Mouse (Mus musculus) layer of hippocampus, postnatal 36 days (tissue): ENCODE measurements around the gene Cadm1. TPM values are rescaled to one million over a fixed set of nuclear protein-coding genes. Genes with fewer than 3 reads are reported as not detected.

Experiments
- DNase-seq, 2 experiments: peaks; one replicate each; pipeline ENCODE4 v3.0.0; 2022
- total RNA-seq, 2 experiments: library from RNA; stranded (reverse); gene quantifications; 2 replicates each; pipeline ENCODE4 v1.2.3; 2021

Cadm1 gene
- total RNA-seq, 2 experiments from 2014 or later, result 232 to 234 TPM

DNA sequence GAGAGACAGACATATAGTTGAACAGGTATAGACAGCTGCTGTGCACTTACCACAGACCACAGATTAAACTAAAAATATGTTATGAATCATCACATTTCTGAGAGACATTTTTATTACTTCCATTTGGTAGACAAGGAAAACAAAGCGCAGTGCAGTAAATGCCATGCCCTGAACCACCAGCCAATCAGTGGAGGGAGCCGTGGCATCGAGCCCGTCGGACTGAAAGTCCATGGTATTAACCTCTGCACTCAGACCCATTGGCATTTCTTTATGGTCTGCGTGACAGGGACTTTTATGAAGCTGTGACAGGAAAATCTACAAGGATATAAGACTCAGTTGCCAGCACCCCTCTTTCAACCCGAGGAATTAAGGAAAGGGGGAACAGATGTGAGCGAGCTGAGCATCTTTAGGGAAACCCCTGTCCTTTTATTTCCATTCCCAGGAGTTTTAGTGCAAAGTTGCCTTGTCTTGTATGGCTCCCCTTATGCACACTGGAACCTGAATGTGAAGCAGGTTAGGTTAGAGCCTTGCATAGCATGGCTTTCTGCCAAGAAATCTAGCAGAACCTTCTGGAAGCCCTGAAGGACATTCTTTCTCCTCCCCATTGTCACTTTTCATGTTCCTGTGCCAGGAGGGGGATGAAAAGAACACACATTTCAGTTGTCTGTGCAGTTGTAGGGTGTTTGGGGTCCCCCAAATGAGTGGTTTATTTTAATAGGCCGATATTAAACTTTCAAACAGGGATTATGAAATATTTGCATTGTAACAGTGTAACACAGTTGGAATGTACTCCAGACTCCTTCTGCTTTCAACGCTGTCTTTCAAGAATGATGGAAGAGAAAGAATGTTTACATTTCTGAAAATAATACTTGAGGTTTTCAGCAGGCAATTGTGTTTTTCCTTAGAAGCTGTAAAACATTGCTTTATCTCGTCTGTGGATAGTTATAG lies 145.1 kb downstream of the Cadm1 start:
- no peak for DNase-seq

DNA sequence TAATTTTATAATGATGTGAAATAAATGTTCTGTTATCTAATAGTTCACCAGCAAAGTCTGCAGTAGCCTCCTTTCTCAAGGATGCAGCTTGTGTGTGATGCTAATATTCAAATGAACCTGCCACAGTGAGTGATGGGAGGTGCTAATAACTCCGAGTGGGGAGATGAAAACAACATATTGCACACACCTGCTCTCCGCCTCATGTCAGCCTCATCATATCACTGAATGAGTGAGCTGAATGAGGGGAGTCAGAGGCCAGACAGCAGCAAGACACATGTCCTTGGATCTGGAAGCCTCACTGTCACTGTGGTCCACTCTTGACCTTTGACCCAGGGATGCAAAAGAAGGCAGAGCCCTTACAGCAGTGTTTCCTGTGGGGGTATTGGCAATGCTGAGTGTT lies 156.9 kb downstream of the Cadm1 start:
- DNase-seq, result no peak

- no peak for DNase-seq
These were observed 157.6 kb downstream of the Cadm1 start for GRCm38 (mm10) chr9:47687604-47688003.

DNA sequence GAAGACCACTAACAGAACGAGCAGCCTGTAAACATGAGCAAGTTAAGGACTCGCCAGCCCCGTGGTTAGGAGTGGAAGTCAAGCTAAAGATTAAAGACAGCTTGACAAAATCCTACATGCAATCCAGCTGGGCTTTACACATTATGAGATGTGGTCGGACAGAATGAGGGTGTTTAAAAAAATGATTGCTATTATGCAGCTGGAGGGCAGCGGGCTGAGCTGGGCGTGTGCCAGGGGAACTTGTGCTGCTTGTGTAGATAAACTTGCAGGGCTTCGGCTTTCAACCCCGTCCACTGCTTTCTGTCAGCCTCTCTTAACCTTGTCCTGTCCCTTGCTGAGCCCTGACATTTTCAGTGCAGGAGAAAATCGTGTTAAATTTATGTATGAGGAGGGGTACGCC lies 158.3 kb downstream of the Cadm1 start:
- DNase-seq, result no peak

DNA sequence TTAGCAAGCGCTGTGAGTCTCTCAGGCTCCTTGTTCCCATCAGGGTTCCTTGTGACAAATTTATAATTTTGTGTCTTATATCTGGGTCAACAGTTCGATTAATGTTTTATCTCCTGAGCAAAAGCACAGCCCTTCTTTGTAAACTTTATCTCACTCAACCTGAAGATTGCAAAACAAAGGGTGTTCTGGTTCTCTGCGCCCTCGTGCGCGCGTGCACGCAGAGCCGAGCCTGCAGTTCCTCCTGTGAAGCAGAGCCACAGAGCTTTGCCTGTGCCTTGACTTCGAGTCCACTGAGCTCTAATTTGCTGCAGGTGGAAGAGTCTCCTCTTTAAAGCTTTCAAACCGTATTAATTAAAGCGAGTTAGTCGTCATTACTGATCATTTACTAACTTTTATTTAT lies 162.9 kb downstream of the Cadm1 start:
- DNase-seq, result no peak

DNA sequence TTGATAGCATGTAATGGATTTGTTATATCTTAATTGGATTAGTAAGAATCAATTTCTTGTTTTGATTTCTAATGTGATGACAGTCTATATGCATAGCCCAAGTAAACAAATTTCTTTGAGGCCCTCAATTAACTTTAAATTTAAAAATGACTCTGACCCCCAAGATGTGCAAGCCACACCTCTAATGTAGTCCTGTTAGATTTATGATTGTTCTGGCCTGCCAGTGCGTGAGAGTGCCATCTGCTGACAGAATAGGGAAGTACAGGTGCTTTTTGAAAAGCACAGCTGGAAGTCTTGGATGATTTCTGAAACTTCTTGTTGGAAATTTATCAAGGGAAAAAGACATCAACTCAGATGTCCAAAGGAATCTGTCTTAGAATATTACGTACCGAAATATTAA lies 169.1 kb downstream of the Cadm1 start:
- DNase-seq, result peak in 1 of 2 experiments; percentile 55

DNA sequence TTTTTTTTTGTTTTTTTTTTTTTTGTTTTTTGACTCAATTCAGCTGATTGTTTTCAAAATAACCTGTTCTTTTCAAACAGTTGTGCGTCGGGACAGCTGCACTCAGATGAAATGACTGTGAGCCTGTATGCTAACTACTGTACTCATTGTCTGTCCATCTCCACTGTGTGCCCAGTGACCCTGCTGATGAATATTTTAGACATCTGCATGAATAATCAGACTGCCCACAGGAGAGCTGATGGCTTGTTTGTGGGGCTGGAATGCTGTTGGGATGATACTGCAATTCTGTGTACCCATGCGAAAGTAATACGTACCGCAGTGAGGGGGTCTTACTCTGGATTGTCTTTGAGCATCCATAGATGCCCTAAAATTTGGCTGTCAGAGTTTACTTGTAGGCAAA lies 170.0 kb downstream of the Cadm1 start:
- DNase-seq, result no peak

GRCm38 (mm10) chr9:47703026-47703876 lies 173.3 kb downstream of the Cadm1 start:
- no peak for DNase-seq

DNA sequence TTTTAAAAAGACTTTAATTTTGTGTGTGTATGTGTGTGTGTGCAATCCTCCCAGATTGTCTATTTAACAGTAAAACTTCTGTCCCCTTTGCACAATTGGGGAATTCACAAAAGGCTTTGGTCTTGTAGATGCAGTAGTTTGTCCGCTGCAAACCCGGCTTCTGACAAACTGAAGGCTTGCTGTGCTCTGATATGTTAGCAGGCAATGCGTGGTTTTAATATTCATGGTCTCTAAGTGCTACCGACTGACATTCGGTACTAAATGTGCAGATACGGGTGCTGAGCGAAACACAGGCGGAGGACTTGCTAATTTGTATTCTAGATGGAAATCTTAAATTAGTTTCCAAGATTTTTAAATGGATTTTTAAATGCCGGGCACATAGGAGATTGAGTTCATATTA lies 176.4 kb downstream of the Cadm1 start:
- DNase-seq, result no peak

DNA sequence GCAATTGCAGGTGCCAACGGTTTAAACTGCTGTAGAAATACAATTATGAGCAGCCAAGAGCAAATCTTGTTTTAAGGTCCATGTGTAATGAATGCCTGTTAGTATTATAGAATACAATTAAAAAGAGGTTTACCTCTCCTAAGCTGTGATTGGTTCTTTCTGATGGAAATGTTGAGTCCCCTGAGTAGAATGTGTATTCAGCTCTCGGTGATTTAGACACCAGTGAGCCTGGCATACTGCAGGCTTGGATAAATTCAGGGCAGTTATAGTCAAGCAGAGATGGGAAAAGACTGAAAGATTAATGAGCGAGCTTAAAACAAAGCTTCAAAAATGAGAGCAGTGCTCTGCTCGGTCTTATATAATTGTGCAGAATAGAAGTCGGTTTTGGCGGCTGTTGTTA lies 177.4 kb downstream of the Cadm1 start:
- no peak for DNase-seq

DNA sequence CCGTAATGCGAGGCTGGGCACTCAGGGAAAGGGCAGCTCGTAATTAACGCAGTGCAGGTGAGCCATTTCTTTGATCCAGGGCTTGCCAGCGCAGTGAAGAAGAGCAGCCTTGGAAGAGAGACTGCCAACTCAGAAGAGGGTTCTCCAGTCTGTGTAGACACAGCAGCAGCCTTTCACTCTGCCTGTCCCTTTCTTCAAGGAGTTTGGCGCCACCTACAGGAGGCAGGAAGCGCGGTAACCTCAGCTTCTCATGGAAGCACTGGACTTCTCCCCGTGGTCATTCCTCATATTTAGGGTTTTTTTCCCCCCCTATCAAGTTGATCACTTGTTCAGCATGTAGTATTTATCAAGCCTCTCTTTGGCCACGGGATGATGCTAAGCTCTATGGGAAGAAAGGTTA lies 178.3 kb downstream of the Cadm1 start:
- peak; percentile 72 to 76 for DNase-seq

GRCm38 (mm10) chr9:47710946-47711345 lies 181.0 kb downstream of the Cadm1 start:
- no peak for DNase-seq

DNA sequence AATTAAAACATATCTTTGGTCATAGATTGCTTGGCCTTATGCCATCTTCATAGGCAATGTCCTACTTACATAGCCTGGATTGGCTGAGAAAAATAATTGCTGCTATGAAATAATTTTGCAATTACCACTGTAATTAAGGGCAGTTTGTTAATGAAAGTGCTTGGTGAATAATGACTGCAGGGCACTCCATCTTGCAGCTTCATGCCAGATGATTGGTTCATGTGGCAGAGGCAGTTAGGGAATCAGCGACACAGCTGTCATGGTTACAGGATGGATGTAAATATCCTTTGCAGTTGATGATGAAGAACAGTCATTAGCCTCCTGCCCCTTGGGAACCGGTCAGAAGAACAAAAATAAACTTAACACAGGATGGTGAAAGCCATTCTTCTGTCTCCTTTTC lies 184.6 kb downstream of the Cadm1 start:
- DNase-seq, result no peak

GRCm38 (mm10) chr9:47715415-47715814 lies 185.4 kb downstream of the Cadm1 start:
- DNase-seq, result no peak

GRCm38 (mm10) chr9:47716883-47717282 lies 186.9 kb downstream of the Cadm1 start:
- DNase-seq, result no peak

- DNase-seq, result no peak
These were observed 197.6 kb downstream of the Cadm1 start for GRCm38 (mm10) chr9:47727611-47728010.

GRCm38 (mm10) chr9:47728852-47729251 lies 198.9 kb downstream of the Cadm1 start:
- no peak for DNase-seq

DNA sequence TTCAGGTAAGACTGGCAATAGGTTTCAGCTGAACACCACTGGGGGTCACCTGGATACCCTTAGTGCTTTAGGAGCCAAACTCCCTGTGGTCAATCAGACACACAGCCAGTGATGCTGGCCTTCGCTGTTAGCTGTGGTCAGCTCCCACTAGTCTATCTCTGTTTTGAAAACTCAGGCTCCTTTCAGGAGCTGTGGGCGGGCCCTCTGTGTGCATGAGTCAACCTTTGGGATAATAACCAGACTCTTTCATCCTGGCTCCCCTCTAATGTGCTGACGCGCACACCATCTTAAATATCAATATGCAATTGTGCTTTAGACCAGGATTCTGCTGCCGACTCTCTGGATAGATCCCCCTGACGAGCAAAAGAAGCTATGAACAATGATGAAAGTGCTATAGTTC lies 200.3 kb downstream of the Cadm1 start:
- no peak for DNase-seq

DNA sequence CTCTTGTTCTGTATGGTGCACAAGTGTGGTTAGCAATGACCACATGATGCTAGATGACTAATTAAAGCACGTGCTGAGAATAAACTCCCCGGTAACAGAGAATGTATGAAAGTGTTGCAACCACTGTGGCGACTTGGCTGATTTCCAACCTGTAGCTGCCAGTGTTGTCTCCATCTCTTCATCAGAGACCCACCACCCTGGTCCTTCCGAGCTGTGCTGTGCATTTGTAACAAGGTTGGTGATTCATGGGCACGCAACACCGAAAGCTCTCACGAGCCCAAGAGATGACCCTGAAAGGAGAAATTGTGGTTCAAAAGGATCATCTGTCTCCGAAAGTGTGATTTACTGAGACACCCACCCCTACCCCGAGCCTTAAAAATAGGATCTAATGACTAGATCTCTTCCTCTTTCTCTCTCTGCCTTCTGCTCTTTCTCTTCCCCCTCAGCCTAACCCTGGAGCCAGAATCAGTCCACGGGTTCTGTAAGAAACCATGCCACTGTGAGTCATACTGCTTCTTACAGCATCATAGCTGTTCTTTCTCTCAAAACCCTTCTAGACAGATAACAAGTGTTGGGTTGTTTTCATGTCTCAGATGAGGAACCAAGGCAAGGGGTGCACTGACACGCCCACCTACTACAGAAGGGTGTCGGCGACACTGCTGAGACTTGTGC lies 203.9 kb downstream of the Cadm1 start:
- DNase-seq, result no peak

- DNase-seq, result no peak
These were observed 204.9 kb downstream of the Cadm1 start for GRCm38 (mm10) chr9:47734905-47735304.

- DNase-seq, result no peak
These were observed 208.8 kb downstream of the Cadm1 start for GRCm38 (mm10) chr9:47738799-47739198.

DNA sequence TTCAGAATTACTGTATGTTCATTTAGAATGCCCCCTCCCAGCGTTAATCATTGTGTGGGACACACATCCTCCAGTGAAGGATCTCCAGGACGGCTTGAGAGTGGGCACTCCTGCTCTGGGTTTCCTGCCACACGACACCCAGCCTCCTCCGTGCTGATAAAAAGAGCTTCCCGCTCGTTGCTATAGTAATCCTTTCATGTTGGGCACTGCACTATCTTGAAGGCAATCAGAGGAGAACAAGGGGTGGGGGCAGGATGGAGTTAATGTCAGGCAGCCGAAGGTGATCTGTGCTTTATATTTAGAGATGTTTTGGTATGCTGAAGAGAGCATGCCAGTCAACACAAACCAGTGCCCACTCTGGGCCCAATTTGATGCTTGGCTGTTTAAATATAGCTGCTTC lies 209.3 kb downstream of the Cadm1 start:
- DNase-seq, result no peak

DNA sequence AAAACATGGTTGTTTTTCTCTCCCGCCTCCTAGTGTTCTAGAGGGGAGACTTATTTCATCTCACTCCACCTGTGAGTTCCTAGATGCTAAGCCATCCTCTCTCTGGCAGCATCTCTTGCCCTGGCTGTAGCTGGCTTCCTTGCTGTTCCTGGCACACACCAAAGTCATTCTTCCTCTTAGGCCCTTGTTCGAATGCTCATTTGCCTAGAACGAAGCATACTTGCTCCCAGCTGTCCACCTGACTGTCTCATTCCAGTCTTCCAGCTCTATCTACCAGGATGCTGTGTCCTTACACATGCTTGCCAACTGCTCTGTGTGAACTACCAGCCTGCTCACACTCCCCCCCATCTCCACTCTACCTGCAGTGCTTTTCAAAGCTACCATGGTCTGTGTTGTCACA lies 211.8 kb downstream of the Cadm1 start:
- DNase-seq, result no peak
